7 mouse cellular contexts compared by ENCODE assay signal in the genomic region with DNA sequence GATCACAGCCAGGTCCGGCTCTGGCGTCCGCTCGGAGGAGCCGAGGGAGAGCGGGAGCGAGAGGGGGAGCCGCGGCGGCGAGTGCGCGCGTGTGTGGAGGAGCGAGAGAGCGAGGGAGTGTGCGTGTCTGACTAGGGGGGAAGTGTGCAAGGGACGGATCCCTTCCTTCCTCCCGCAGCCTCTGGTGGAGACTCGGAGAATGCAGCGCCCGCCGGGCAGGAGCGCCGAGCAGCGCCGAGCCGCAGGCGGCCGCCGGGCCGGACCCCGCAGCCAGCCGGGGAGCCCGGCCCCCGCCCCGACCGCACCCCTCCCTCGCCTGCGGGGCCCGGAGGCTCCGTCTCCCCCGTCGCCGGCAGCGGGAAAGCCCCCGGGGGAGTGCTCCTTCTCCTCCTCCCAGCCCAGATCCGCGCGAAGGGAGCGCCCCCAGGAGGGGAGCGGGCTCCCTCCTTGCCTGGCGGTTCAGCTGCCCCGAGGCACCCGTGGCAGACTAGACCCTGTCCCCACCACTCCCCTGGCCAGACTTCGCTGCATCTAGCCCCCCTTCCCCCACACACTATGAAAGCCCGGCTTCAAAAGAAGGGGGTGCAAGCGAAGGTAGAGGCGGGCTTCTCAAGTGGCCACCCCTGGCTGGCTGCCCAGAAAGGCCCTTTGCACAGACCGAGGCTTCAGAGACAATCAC. TPM values are rescaled to one million over a fixed set of nuclear protein-coding genes. Genes with fewer than 3 reads are reported as not detected.
DNase-seq lines count a peak whose midpoint lies in the region; ATAC-seq and TF ChIP-seq lines count a peak whose summit lies in the region.

A gene (minus strand): TSS at position 241 of the 679 bp plus-strand sequence.

- no peaks in the 10 kb centered on the region for H3K36me3 ChIP-seq in intestine, postnatal 0 days (ENCODE audit: control insufficient read depth, insufficient read depth)

- no peaks in the 10 kb centered on the region for H3K9me3 ChIP-seq in intestine, postnatal 0 days (ENCODE audit: control insufficient read depth)

- H3K4me3 ChIP-seq in intestine, postnatal 0 days (ENCODE audit: low read depth, low read length): peak within 1 kb of the TSS; percentile 54

- H3K27me3 ChIP-seq in intestine, postnatal 0 days (replicated peaks; ENCODE audit: control insufficient read depth, insufficient read depth, low read length): peaks cover 92% of the 10 kb centered on the region

- H3K4me2 ChIP-seq in intestine, postnatal 0 days (replicated peaks; ENCODE audit: low read depth): peak within 1 kb of the TSS; percentile 89

- intact Hi-C loops in left cerebral cortex, postnatal 36 days (cut with DNase I): loop anchor here (1.0 to 5.0 kb wide), 3 partner anchors 38 to 158 kb away; no protein-coding TSS in a partner anchor

- ATAC-seq in intestine, postnatal 0 days: peak; percentile 57
- peak; percentile 82 for ATAC-seq in megakaryocyte progenitor cell, adult 5-6 weeks (replicated peaks; ENCODE audit: poor library complexity)

- no peak within 1 kb of the TSS for H3K27ac ChIP-seq in intestine, postnatal 0 days (ENCODE audit: low read depth, low read length)

- H3K9ac ChIP-seq in intestine, postnatal 0 days (ENCODE audit: low read depth, low read length): peak within 1 kb of the TSS; percentile 48; the same call in 1 of the 2 replicates

- DNase-seq in adrenal gland, postnatal 4 days (ENCODE audit: low spot score in 2 of 2): peak; percentile 27 to 34
- peak; percentile 87 for DNase-seq in embryo, embryonic 11 days
- peak; percentile 91 for DNase-seq in heart, adult 11 months
- DNase-seq in left cerebral cortex, postnatal 36 days (ENCODE audit: low spot score in 2 of 2): peak; percentile 80 to 81
- peak; percentile 78 to 83 for DNase-seq in right cerebral cortex, postnatal 10 days (ENCODE audit: low spot score in 2 of 2)

- under 1% methylated on average over 52 of the region's 60 CpGs for WGBS in intestine, postnatal 0 days

- TF ChIP-seq CTCF in intestine, postnatal 0 days (IDR thresholded peaks at IDR 0.05; ENCODE audit: low read depth): peak; percentile 65

- no peaks in the 10 kb centered on the region for H3K4me1 ChIP-seq in intestine, postnatal 0 days (replicated peaks; ENCODE audit: control insufficient read depth, insufficient read depth, low read length)

RNA-seq across cellular contexts. Expression of the gene that starts here (rescaled TPM):
- total RNA-seq in adrenal gland, postnatal 4 days (2021): 1 to 10 TPM; 1.4 to 1.7 TPM
- 0.25 and 0.41 TPM in 2 replicates for polyA plus RNA-seq in intestine, postnatal 0 days (2015; fragmentation: Nextera tagmentation; extraction: Ambion mirVana)
- total RNA-seq in left cerebral cortex, postnatal 36 days (2021): 10 to 100 TPM; 50.3 to 58.7 TPM
- total RNA-seq in megakaryocyte progenitor cell, adult 5-6 weeks (2015): not detected in 2 replicates
- not detected in 2 replicates for total RNA-seq in megakaryocyte progenitor cell, adult 5-6 weeks (2017)

Comparison
In these comparisons a context has a peak if more than half of its experiments do, and no peak if none do; other contexts are left out.
1. RNA of the gene that starts here (total RNA-seq): 50.3 to 58.7 TPM in left cerebral cortex, postnatal 36 days; 1.4 to 1.7 TPM in adrenal gland, postnatal 4 days and not detected in megakaryocyte progenitor cell, adult 5-6 weeks; every median in the first group is over 10 times any median in the second.
2. Peak in ATAC-seq, H3K4me3 ChIP-seq, H3K9ac ChIP-seq and H3K4me2 ChIP-seq in intestine, postnatal 0 days; RNA of the gene not detected or under 1 TPM.
3. Peak in ATAC-seq in megakaryocyte progenitor cell, adult 5-6 weeks; RNA of the gene not detected or under 1 TPM.
4. DNase-seq: peak in every context shown above with its lines; median percentile 91 in heart, adult 11 months; 87 in embryo, embryonic 11 days; 80 in left cerebral cortex, postnatal 36 days; 80 in right cerebral cortex, postnatal 10 days; 30 in adrenal gland, postnatal 4 days.